15 mouse cellular contexts compared by ENCODE assay signal in genomic region chr14:24956528-24957210, GRCm38 (mm10).
DNase-seq lines count a peak whose midpoint lies in the region; ATAC-seq lines count a peak whose summit lies in the region.
"Had no signal": no experiment of that assay in that cellular context is flagged by ENCODE, and none has a peak within 500 bp of the region (broad histone marks: within the 10 kb centered on the region; RNA-seq: fewer than 3 reads in every experiment).

No protein-coding gene starts in this region.

- H3K4me1 ChIP-seq in hindbrain, embryonic 15.5 days (replicated peaks), result peaks cover 20% of the 10 kb centered on the region
- H3K4me1 ChIP-seq in hindbrain, embryonic 10.5 days (replicated peaks), result peaks cover 19% of the 10 kb centered on the region
- H3K4me1 ChIP-seq in limb, embryonic 10.5 days, result peaks cover 21% of the 10 kb centered on the region
- H3K4me1 ChIP-seq: megakaryocyte, embryonic 14.5 days had no signal

- H3K9ac ChIP-seq in hindbrain, embryonic 15.5 days, result no peak overlapping the region
- H3K9ac ChIP-seq: forebrain, embryonic 15.5 days; lung, embryonic 14.5 days had no signal

- no peak for ATAC-seq in hindbrain, embryonic 15.5 days (ENCODE audit: low FRiP score, low read depth)
- ATAC-seq in inflammation-experienced regulatory T-cells, adult 6 months, result no peak
- ATAC-seq in megakaryocyte, adult 5-6 weeks (ENCODE audit: poor library complexity, severe bottlenecking), result no peak
- ATAC-seq: forebrain, embryonic 15.5 days had no signal

- no peak overlapping the region for H3K4me2 ChIP-seq in hindbrain, embryonic 15.5 days
- H3K4me2 ChIP-seq: forebrain, embryonic 15.5 days; lung, embryonic 14.5 days had no signal

- WGBS in hindbrain, embryonic 15.5 days, result 52% methylated on average over 2 of the region's 2 CpGs
- 84% methylated on average over 2 of the region's 2 CpGs for WGBS in hindbrain, embryonic 10.5 days
- WGBS in limb, embryonic 10.5 days, result 65% methylated on average over 2 of the region's 2 CpGs

- DNase-seq in hindbrain, embryonic 10.5 days (ENCODE audit: low spot score), result no peak
- peak; percentile 65 to 74 for DNase-seq in cerebellum, adult 18-20 months
- no peak for DNase-seq in limb, embryonic 10.5 days (ENCODE audit: low spot score)
- DNase-seq in retina, postnatal 1 day, result peak; percentile 88
- DNase-seq in thymus, postnatal 10 days (ENCODE audit: low spot score in 2 of 2), result no peak
- DNase-seq: kidney, adult 18-20 months; kidney, postnatal 4 days; liver; lung, embryonic 14.5 days had no signal

- H3K36me3 ChIP-seq in hindbrain, embryonic 15.5 days, result no peaks in the 10 kb centered on the region
- no peaks in the 10 kb centered on the region for H3K36me3 ChIP-seq in hindbrain, embryonic 10.5 days
- no peaks in the 10 kb centered on the region for H3K36me3 ChIP-seq in limb, embryonic 10.5 days
- H3K36me3 ChIP-seq: forebrain, embryonic 15.5 days; G1E had no signal

- H3K27ac ChIP-seq in hindbrain, embryonic 15.5 days (replicated peaks), result peak overlapping the region; percentile 45; the same call in 1 of the 2 replicates
- no peak overlapping the region for H3K27ac ChIP-seq in hindbrain, embryonic 10.5 days
- 0 out of 2 replicates have a peak overlapping the region, but pooled peaks have one; percentile 8 for H3K27ac ChIP-seq in limb, embryonic 10.5 days
- H3K27ac ChIP-seq: forebrain, embryonic 15.5 days had no signal

- no peaks in the 10 kb centered on the region for H3K27me3 ChIP-seq in hindbrain, embryonic 15.5 days
- 0 out of 2 replicates have a peak, but pooled peaks cover 3% of the 10 kb centered on the region for H3K27me3 ChIP-seq in hindbrain, embryonic 10.5 days (ENCODE audit: insufficient read depth, poor library complexity, severe bottlenecking)
- 0 out of 2 replicates have a peak, but pooled peaks cover 4% of the 10 kb centered on the region for H3K27me3 ChIP-seq in limb, embryonic 10.5 days (ENCODE audit: low read depth, poor library complexity, severe bottlenecking)
- H3K27me3 ChIP-seq: forebrain, embryonic 15.5 days had no signal

- no peaks in the 10 kb centered on the region for H3K9me3 ChIP-seq in hindbrain, embryonic 15.5 days
- H3K9me3 ChIP-seq in hindbrain, embryonic 10.5 days, result no peaks in the 10 kb centered on the region
- H3K9me3 ChIP-seq in limb, embryonic 10.5 days (replicated peaks), result no peaks in the 10 kb centered on the region
- H3K9me3 ChIP-seq: forebrain, embryonic 15.5 days; megakaryocyte, embryonic 14.5 days had no signal

- H3K4me3 ChIP-seq in hindbrain, embryonic 15.5 days, result no peak overlapping the region
- no peak overlapping the region for H3K4me3 ChIP-seq in hindbrain, embryonic 10.5 days
- no peak overlapping the region for H3K4me3 ChIP-seq in limb, embryonic 10.5 days
- H3K4me3 ChIP-seq: forebrain, embryonic 15.5 days had no signal

Comparison
In these comparisons a context has a peak if more than half of its experiments do, and no peak if none do; other contexts are left out.
1. DNase-seq: peak in cerebellum, adult 18-20 months (2 of 2) and retina, postnatal 1 day (single experiment); none in hindbrain, embryonic 10.5 days (single experiment), limb, embryonic 10.5 days (single experiment) and thymus, postnatal 10 days (0 of 2).